Mouse (Mus musculus) limb, embryonic 11.5 days (tissue): ENCODE measurements around the gene Pkhd1. TPM values are rescaled to one million over a fixed set of nuclear protein-coding genes. Genes with fewer than 3 reads are reported as not detected.

ENCODE experiments used
- ATAC-seq: fragments of 200-750 bp; cut with Nextera tagmentation; 2 replicates; pipeline ENCODE4 v1.8.0; 2017; ENCODE audit warnings: low read depth; ENCODE audit not compliant: insufficient number of reproducible peaks, low FRiP score, low TSS enrichment
- DNase-seq: peaks from one replicate; pipeline ENCODE4 v3.0.0-alpha.2; 2015; ENCODE audit warnings: low spot score
- H3K27ac ChIP-seq: fragments of 300-500 bp; sonication (generic); replicated peaks from 2 replicates; pipeline ENCODE4 v1.5.1; 2014; ENCODE audit warnings: low read depth, mild to moderate bottlenecking, low read length
- H3K27me3 ChIP-seq: fragments of 300-500 bp; sonication (generic); 2 replicates; pipeline ENCODE4 v1.6.1; 2014; ENCODE audit warnings: mild to moderate bottlenecking, low read length, mixed read lengths; ENCODE audit not compliant: control insufficient read depth, insufficient read depth
- H3K36me3 ChIP-seq: fragments of 300-500 bp; sonication (generic); 2 replicates; pipeline ENCODE4 v1.6.1; 2014; ENCODE audit warnings: mild to moderate bottlenecking, low read length, moderate library complexity, mixed read lengths; ENCODE audit not compliant: control insufficient read depth, insufficient read depth
- H3K4me1 ChIP-seq: fragments of 300-500 bp; sonication (generic); 2 replicates; pipeline ENCODE4 v1.6.1; 2014; ENCODE audit warnings: low read length, mixed read lengths; ENCODE audit not compliant: control insufficient read depth, insufficient read depth
- H3K4me2 ChIP-seq: fragments of 300-500 bp; sonication (generic); 2 replicates; pipeline ENCODE4 v1.6.1; 2014; ENCODE audit warnings: low read depth, mild to moderate bottlenecking, moderate library complexity; ENCODE audit not compliant: severe bottlenecking
- H3K4me3 ChIP-seq: fragments of 300-500 bp; sonication (generic); 2 replicates; pipeline ENCODE4 v1.5.1; 2014; ENCODE audit warnings: low read depth, low read length
- H3K9ac ChIP-seq: fragments of 300-500 bp; sonication (generic); 2 replicates; pipeline ENCODE4 v1.6.1; 2014; ENCODE audit warnings: mild to moderate bottlenecking, low read length
- H3K9me3 ChIP-seq: fragments of 300-500 bp; sonication (generic); 2 replicates; pipeline ENCODE4 v1.6.1; 2016; ENCODE audit warnings: low read length; ENCODE audit not compliant: control insufficient read depth
- WGBS: fragments of 180-500 bp; shearing (Covaris S2); extraction: QIAGEN DNeasy Blood & Tissue Kit; methylation state at CpG from one replicate; pipeline ENCODE4 v1.1.7; 2014; 5-methylcytosine and 5-hydroxymethylcytosine counted together
- polyA plus RNA-seq: library from polyadenylated mRNA; unstranded; fragments of >200 nt; fragmentation: Nextera tagmentation; extraction: Ambion mirVana; gene quantifications from 2 replicates; pipeline ENCODE4 v1.2.1, GENCODE M21; 2014

The Pkhd1 gene
- polyA plus RNA-seq, 1 experiment from 2014 or later: not detected

GRCm38 (mm10) chr1:20554398-20554797, 63.5 kb downstream of the Pkhd1 start:
- Histone ChIP-seq H3K36me3 (no peaks in the 10 kb centered on the region), H3K4me3 (no peak overlapping the region), H3K27me3 (no peaks in the 10 kb centered on the region), H3K9me3 (no peaks in the 10 kb centered on the region), H3K4me2 (no peak overlapping the region), H3K9ac (no peak overlapping the region), H3K27ac (no peak overlapping the region), H3K4me1 (no peaks in the 10 kb centered on the region)
- WGBS: 34% methylated on average over 6 of the region's 6 CpGs
- no peak for ATAC-seq
- DNase-seq: peak; percentile 55

- DNase-seq: no peak
- Histone ChIP-seq H3K4me3 (no peak overlapping the region), H3K9ac (no peak overlapping the region), H3K9me3 (no peaks in the 10 kb centered on the region), H3K4me1 (no peaks in the 10 kb centered on the region), H3K4me2 (no peak overlapping the region), H3K36me3 (no peaks in the 10 kb centered on the region), H3K27me3 (no peaks in the 10 kb centered on the region), H3K27ac (no peak overlapping the region)
- no peak for ATAC-seq
- WGBS: 74% methylated on average over 4 of the region's 4 CpGs
These were observed 66.5 kb downstream of the Pkhd1 start for GRCm38 (mm10) chr1:20551334-20551733.

DNA sequence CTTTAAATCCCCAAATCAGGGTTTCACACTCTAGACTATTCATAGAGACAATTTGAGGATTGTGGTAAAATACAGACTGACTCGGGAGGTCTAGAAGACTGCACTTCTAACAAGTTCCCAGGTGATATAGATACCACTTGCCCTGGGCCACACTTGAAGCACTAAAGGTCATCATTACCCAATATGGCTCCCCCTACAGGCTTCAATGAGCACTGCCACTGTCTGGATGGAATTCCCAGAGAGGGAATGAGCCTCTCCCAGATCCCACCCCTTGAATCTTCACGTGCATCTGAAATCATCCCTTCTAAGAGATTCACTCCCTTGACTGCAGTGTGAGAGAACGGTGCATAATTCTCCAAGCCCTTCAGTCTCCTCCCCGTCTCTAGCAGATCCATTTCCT, 73.3 kb downstream of the Pkhd1 start:
- H3K9ac ChIP-seq: no peak overlapping the region
- no peak for DNase-seq
- no peak overlapping the region for H3K4me3 ChIP-seq
- no peaks in the 10 kb centered on the region for H3K9me3 ChIP-seq
- no peaks in the 10 kb centered on the region for H3K27me3 ChIP-seq
- no peaks in the 10 kb centered on the region for H3K4me1 ChIP-seq
- H3K36me3 ChIP-seq: no peaks in the 10 kb centered on the region
- ATAC-seq: no peak
- no peak overlapping the region for H3K4me2 ChIP-seq
- 65% methylated on average over 4 of the region's 4 CpGs for WGBS
- H3K27ac ChIP-seq: no peak overlapping the region

DNA sequence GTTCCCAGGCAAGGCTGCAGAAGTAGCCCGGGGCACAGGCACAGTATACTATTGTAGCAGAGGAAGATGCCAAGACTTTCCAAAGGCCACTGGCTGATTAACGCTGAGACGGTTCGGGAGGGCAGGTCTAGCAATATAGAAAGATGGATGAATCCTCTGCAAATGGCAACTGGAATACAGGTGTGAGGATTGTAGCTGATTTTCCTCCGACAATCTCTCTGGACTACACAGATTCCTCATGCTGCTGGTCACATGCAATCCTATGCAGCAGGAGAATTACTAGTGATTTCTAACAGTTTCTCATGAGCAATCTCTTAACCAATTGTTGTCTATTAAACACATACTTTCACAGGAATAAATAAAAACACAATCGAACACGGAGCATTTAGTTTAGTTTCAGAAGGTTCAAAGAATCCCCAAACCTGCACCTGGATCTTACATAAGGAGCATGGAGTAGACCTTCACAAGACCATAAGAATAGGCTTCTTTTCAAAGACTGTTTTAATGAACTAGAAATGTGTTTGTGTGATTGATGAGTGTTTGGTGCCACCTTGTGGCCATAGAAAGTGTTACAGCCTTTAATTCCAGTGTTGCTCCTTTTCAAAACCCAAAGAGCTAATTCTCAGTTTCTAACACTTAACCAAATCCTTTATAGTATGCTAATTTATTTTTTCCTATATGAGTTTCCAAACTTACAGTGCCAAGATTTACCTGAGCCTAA, 104.3 kb downstream of the Pkhd1 start:
- WGBS: 73% methylated on average over 7 of the region's 7 CpGs
- no peak for ATAC-seq
- no peaks in the 10 kb centered on the region for H3K27me3 ChIP-seq

DNA sequence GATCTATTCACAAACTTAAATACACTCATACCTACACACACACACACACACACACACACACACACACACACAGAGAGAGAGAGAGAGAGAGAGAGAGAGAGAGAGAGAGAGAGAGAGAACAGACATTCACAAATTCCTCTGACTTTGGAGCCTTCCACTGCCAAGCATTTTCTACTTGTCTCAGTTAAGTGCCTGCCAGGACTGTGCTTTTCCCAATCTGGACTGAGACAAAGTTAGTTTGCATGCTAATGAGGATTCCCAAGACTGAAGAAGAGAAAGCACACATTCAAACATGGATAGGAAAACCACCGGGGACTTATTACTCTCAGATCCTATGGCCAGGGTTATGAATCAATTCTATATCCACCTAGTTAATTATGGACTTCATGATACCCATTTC, 118.9 kb downstream of the Pkhd1 start:
- H3K27me3 ChIP-seq: no peaks in the 10 kb centered on the region
- no peak overlapping the region for H3K27ac ChIP-seq
- no peaks in the 10 kb centered on the region for H3K9me3 ChIP-seq
- 88% methylated on average over 1 of the region's 1 CpGs for WGBS
- no peaks in the 10 kb centered on the region for H3K36me3 ChIP-seq
- H3K4me2 ChIP-seq: no peak overlapping the region
- DNase-seq (no peak), ATAC-seq (no peak)
- no peaks in the 10 kb centered on the region for H3K4me1 ChIP-seq
- no peak overlapping the region for H3K4me3 ChIP-seq
- no peak overlapping the region for H3K9ac ChIP-seq

More for the DNA sequence above, 104.3 kb downstream of the Pkhd1 start:
- Histone ChIP-seq H3K9ac (no peak overlapping the region), H3K9me3 (no peaks in the 10 kb centered on the region), H3K4me3 (no peak overlapping the region), H3K36me3 (no peaks in the 10 kb centered on the region), H3K27ac (no peak overlapping the region), H3K4me1 (no peaks in the 10 kb centered on the region), H3K4me2 (no peak overlapping the region)
- peak; percentile 69 for DNase-seq

- ATAC-seq (no peak), DNase-seq (no peak)
- no peaks in the 10 kb centered on the region for H3K9me3 ChIP-seq
- H3K9ac ChIP-seq: no peak overlapping the region
- H3K4me2 ChIP-seq: no peak overlapping the region
- H3K27ac ChIP-seq: no peak overlapping the region
- WGBS: 95% methylated on average over 8 of the region's 10 CpGs
- H3K4me3 ChIP-seq: no peak overlapping the region
- no peaks in the 10 kb centered on the region for H3K36me3 ChIP-seq
- H3K27me3 ChIP-seq: no peaks in the 10 kb centered on the region
- no peaks in the 10 kb centered on the region for H3K4me1 ChIP-seq
These were observed 131.8 kb downstream of the Pkhd1 start for GRCm38 (mm10) chr1:20486087-20486486.

DNA sequence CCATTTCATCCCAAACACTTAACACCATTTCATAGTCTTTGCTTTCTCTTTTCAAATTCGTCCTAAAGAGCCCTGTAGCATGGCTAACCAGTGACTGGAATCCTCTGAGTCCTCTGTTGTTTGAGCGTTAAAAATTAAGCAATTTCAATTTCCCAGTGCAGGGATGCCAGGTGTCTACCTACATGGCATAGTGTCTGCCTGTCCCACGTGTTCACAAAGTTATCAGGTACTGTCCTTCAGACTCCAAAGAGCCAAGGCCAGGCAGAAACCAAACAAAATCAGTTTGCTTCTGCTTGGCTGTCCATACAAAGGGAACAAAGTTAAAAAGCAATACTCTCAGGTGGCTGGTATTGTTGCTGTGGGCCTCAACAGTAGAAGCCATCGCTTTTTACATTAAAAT, 136.0 kb downstream of the Pkhd1 start:
- Histone ChIP-seq H3K4me3 (no peak overlapping the region), H3K9ac (no peak overlapping the region), H3K27me3 (0 out of 2 replicates have a peak, but pooled peaks cover 3% of the 10 kb centered on the region), H3K4me2 (no peak overlapping the region), H3K27ac (no peak overlapping the region), H3K36me3 (no peaks in the 10 kb centered on the region), H3K9me3 (no peaks in the 10 kb centered on the region), H3K4me1 (no peaks in the 10 kb centered on the region)
- no peak for ATAC-seq
- WGBS: 78% methylated on average over 4 of the region's 4 CpGs
- DNase-seq: no peak

GRCm38 (mm10) chr1:20478695-20479094, 139.2 kb downstream of the Pkhd1 start:
- no peak overlapping the region for H3K4me2 ChIP-seq
- ATAC-seq (no peak), DNase-seq (no peak)

DNA sequence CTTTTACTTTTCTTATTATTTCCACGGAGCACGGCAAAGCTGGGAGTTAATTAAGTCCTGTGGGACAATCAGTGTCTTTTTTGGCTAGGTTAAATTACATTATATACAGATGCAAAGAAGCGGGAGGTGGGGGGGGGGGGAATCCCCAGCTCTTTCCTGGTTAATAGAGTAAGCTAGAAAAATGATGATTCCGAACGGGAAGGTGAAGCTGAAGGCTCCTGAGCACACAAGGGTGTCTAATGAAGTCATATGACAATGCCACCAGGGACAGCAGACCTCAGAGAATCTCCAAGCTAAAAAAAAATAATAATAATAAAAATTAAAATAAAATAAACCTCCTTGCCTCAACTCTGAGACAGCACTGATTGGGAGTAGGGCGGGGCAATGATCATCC, 139.6 kb downstream of the Pkhd1 start:
- Histone ChIP-seq H3K27me3 (0 out of 2 replicates have a peak, but pooled peaks cover 3% of the 10 kb centered on the region), H3K9me3 (no peaks in the 10 kb centered on the region), H3K9ac (no peak overlapping the region), H3K4me3 (peak overlapping the region; percentile 19), H3K4me1 (no peaks in the 10 kb centered on the region), H3K4me2 (peak overlapping the region; percentile 54), H3K27ac (no peak overlapping the region), H3K36me3 (no peaks in the 10 kb centered on the region)
- whole genome bisulfite sequencing: 34% methylated on average over 6 of the region's 6 CpGs
- no peak for ATAC-seq
- DNase-seq: no peak

More at GRCm38 (mm10) chr1:20478695-20479094, 139.2 kb downstream of the Pkhd1 start:
- Histone ChIP-seq H3K27ac (no peak overlapping the region), H3K4me3 (no peak overlapping the region), H3K9me3 (no peaks in the 10 kb centered on the region), H3K27me3 (0 out of 2 replicates have a peak, but pooled peaks cover 3% of the 10 kb centered on the region), H3K4me1 (no peaks in the 10 kb centered on the region), H3K36me3 (no peaks in the 10 kb centered on the region), H3K9ac (no peak overlapping the region)
- WGBS: 72% methylated on average over 3 of the region's 3 CpGs
